Mouse (Mus musculus) embryonic fibroblast, embryonic 13.5 days (primary cell): ENCODE data around the gene Tbc1d16.

Source experiments
- CTCF ChIP-seq: IDR thresholded peaks from 2 replicates; pipeline ENCODE4 v1.5.1; 2011; ENCODE audit warnings: mild to moderate bottlenecking, control low read depth, low read length, moderate library complexity, borderline replicate concordance; ENCODE audit not compliant: insufficient read depth
- POLR2A ChIP-seq: IDR thresholded peaks from 2 replicates; pipeline ENCODE4 v1.6.1; 2011; ENCODE audit warnings: low read depth, mild to moderate bottlenecking, control low read depth, low read length, moderate library complexity

DNA sequence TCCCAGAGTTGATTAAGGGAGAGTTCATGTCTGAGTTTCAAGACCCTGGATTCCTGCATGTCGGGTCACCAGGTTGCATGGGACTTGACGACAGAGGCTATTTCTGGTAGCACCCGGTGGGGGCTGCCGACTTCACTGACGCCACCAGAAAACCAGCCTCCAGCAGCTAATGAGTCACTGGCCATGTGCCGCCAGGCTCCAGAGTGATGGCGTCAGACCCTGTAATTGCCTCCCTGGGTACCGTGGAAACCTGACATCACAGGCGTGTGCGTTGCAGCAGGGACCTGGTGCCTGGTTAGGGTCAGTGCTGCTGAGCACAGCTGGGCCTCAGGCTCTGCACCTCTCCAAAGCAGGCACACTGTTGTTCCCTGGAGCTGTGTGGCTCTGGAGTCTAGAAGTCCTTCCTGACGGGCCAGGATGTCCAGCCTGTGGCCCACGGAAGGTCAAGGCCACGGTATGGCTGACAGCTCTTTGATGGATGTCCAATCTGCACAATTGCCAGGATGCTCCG is 75.9 kb downstream of the Tbc1d16 start:
- no peak for TF ChIP-seq CTCF
- no peak for TF ChIP-seq POLR2A
